Mouse (Mus musculus) brown adipose tissue, adult 24 weeks (tissue): Measurements from ENCODE around the gene Dus2. TPM values are rescaled to one million over a fixed set of nuclear protein-coding genes. Genes with fewer than 3 reads are reported as not detected.
"Not testable (repeated sequence)": the region's sequence is repeated elsewhere in the genome, so short reads cannot be mapped to it uniquely, and the experiment has no call there.

Source experiments
- H3K27ac ChIP-seq: fragments of 200-500 bp; replicated peaks from 2 replicates; pipeline ENCODE4 v1.5.1; 2012; ENCODE audit warnings: low read depth, mild to moderate bottlenecking, low read length
- H3K4me1 ChIP-seq: fragments of 200-500 bp; 2 replicates; pipeline ENCODE4 v1.6.1; 2012; ENCODE audit warnings: low read length, mixed read lengths; ENCODE audit not compliant: control insufficient read depth, insufficient read depth, insufficient read length
- H3K4me3 ChIP-seq: fragments of 200-500 bp; 2 replicates; pipeline ENCODE4 v1.5.1; 2012; ENCODE audit warnings: low read depth, mild to moderate bottlenecking, low read length, moderate library complexity; ENCODE audit not compliant: insufficient read depth
- polyA plus RNA-seq: library from polyadenylated mRNA; stranded (reverse); fragments of >200 nt; gene quantifications from 2 replicates; pipeline ENCODE4 v1.2.4, GENCODE M21; 2012; ENCODE audit not compliant: missing spikeins, insufficient read depth, insufficient read length

Gene Dus2
- polyA plus RNA-seq, 1 experiment: 12.8 TPM

DNA sequence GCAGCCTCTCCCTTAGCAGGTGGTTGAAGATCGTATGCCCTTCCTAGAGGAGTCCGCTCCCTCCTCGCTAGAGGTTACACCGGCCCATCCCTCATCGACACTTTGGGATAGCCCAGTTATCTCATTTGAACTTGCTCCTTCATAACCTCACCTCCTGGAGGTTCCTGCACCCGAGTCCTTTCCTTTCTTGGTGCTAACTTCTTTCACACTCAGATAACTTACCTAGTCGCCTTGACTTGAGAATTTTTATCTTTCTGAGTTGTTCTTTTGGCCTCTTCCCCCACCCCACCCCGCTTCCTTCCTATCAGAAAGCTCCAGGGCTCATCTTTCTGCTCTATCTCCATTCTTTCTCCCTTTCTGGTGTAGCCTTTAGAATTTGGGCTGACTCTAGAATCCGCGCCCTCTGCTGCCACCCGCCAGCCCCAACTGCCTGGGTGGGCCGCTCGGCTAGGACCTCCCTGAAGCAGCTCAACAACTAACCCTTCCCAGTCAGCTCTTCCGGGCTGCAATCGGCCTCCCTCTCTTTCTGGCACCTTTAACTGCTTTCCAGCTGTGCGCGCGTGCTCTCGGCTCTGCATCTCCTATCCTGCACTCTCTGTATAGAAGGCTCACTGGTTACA, 24.3 kb upstream of the Dus2 start:
- peaks cover 2% of the 10 kb centered on the region; the same call in 1 of the 2 replicates for H3K4me1 ChIP-seq
- H3K27ac ChIP-seq: no peak overlapping the region
- peak overlapping the region; percentile 96 for H3K4me3 ChIP-seq

DNA sequence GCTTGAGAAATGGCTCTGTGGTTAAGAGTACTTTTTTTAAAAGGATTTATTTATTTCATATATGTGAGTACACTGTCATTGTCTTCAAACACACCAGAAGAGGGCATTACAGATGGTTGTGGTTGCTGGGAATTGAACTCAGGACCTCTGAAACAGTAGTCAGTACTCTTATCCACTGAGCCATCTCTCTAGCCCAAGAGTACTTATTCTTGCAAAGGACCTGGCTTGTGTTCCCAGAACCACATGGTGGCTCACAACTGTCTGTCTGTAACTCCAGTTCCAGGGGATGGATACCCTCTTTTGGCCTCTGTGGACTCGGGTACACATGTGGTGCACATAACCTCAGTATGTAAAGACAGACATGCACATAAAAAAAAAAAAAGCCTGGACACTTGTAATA, 21.8 kb upstream of the Dus2 start:
- Histone ChIP-seq H3K27ac (no peak overlapping the region), H3K4me1 (peaks cover 2% of the 10 kb centered on the region; the same call in 1 of the 2 replicates), H3K4me3 (no peak overlapping the region)

DNA sequence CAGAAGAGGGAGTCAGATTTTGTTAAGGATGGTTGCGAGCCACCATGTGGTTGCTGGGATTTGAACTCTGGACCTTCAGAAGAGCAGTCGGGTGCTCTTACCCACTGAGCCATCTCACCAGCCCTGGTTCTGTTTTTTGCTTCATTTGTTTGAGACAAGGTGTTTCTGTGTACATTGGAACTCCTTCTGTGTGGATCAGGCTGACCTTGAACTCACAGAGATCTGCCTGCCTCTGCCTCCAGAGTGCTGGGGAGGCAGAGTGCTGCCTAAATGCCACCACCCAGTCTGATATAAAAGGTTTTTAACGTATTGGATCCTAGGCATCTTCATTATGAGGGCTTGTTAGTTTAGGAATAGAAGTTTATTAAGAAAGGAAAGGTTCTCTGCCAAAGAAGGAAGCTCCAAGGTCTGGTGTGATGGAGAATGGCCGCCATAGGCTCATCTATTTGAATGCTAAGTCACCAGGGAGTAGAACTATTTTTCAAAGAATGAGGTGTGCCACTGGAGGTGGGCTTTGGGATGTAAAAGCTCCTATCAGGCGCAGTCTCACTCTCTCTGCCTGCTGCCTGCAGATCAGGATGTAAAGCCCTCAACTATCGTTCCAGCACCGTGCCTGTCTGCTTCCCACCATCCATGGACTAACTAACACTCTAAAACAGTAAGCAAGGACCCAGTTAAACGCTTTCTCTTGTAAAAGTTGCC, 20.0 kb upstream of the Dus2 start:
- H3K27ac ChIP-seq: no peak overlapping the region
- peaks cover 2% of the 10 kb centered on the region; the same call in 1 of the 2 replicates for H3K4me1 ChIP-seq
- H3K4me3 ChIP-seq: no peak overlapping the region

DNA sequence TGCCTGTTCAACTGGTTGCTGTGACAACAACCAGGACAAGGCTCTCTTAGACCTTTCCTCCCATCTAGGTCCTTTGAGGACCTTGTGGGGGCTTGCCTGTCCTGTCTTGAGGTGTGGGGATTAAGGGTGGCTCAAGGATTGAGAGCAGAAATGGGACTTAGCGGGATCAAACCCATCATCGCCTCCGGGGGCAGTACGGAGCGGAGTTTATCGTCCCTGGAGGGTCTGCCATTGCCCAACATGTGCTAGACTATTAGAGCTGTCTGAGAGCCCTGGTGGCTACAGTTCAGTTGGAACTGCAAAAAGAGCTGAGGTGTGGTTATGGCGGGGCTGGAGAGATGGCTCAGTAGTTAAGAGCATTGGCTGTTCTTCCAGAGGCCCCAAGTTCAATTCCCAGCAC, 15.8 kb upstream of the Dus2 start:
- Histone ChIP-seq H3K4me1 (no peaks in the 10 kb centered on the region), H3K4me3 (no peak overlapping the region), H3K27ac (no peak overlapping the region)

DNA sequence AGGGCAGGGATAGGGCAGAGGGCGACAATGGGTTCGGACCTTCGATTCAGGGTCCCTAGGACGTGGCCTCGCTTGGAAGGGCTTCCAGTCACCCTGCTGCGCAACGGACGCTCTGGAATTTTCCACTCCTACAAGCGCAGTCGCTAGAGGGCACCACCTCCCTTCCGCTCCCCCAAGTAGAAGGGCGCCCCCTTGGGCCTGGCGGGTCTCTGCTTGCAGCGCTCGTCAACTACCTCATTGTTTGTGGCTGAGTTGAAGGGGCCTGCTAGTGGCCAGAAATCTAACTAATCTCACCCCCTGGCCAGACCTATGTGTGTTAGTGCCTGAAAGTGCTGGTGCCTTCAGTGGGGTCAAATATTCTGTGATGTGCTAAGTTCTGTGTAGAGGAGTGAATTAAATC, 11.8 kb upstream of the Dus2 start, which contains the start of gene Dpep3:
Gene Dpep3 (minus strand): TSS at position 105 of the 400 bp plus-strand sequence.
- no peak within 1 kb of the TSS for H3K4me3 ChIP-seq
- H3K27ac ChIP-seq: no peak within 1 kb of the TSS
- no peaks in the 10 kb centered on the region for H3K4me1 ChIP-seq

DNA sequence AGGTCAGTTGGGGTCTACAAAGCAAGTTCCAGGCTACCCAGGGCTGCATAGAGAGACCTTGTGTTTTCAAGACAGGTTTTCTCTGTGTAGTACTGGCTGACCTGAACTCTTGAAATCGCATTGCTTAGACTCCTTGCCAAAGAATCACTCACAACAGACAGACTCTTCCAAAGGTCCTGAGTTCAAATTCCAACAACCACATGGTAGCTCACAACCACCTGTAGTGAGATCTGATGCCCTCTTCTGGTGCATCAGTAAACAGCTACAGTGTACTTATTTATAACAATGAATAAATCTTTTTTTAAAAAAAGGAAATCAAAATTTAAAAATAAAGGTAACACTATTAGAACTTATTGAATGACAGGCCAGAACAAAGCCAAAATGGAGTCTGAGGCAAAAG, 10.0 kb upstream of the Dus2 start:
- Histone ChIP-seq H3K4me3 (no peak overlapping the region), H3K27ac (no peak overlapping the region), H3K4me1 (no peaks in the 10 kb centered on the region)

DNA sequence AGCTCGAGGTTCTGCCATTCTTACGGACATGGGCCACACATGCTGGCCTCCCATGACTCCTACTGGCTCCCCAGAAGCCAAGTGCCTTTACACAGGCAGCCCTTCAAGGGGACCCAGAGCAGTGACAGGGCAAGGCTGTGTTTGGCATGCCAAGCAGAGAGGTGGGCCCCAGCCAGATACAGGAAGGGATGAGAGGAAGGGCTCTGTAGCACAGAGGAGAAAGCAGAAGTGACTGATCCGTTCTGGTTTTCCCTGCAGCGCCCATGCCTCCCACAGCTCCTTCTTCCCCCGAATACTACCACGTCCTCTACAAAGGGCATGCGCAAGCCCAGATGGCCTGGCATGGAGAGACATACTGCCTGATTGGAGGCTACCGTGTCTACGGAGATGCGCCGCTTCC, 7.7 kb upstream of the Dus2 start:
- not testable (repeated sequence) for H3K4me3 ChIP-seq, H3K4me1 ChIP-seq, H3K27ac ChIP-seq

DNA sequence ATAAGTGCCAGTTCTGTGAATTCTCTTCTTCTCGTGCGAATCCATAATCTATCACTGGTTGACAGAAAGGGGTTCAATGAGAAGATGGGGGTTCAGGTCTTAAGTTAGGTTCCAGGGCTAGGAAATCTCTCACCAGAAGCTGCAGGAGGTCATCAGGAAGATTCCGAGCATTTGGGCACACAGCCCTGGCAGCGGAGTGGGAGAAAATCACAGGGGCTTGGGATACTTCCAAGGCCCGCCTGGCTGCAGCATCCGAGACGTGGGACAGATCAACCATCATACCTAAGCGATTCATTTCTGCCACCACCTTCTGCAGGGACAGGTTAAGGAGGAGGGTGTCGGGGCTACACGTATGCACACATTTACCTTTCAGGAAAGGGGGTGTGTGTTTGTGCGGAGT, 2.6 kb upstream of the Dus2 start:
- H3K4me3 ChIP-seq: no peak overlapping the region
- no peaks in the 10 kb centered on the region; the same call in 1 of the 2 replicates for H3K4me1 ChIP-seq
- H3K27ac ChIP-seq: no peak overlapping the region

DNA sequence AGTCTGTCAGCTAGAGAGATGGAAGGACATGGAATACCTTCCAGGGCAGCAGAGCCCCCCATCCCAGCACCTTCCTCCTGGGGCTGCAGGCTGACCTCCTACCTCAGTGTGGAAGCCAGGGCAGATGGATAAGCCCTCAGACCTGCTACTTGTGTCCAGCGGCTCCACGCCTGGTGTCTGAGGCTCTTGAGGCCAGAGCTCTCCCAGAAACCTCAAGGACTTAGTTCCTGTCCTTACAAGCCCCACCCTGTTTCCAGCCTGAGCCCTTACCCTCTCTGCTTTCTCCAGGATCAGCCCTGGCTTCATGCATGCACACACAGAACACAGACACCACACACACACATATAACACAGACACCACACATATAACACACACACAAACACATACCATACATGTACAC, 409 bp downstream of the Dus2 start:
- Histone ChIP-seq H3K4me1 (peaks cover 2% of the 10 kb centered on the region; the same call in 1 of the 2 replicates), H3K27ac (no peak overlapping the region), H3K4me3 (no peak overlapping the region)

DNA sequence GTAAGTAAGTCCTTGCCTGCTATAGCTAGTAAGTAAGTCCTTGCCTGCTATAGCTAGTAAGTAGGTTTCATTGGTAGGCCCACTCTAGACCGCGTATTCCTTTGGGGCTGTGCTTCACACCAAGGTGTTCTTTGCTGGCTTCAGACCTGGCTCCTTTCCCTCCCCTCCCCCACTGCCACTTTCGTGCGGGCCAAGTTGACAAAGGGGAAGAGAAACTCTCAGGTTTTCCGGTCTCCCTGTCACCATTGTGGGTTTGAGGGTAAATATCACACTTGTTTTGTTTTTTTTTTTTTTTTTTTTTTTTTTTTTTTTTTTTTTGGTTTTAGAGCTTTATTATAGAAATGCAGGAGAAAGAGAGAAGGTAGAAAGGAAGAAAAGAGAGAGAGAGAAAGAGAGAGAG, 1.4 kb downstream of the Dus2 start:
- Histone ChIP-seq H3K27ac (no peak overlapping the region), H3K4me3 (no peak overlapping the region), H3K4me1 (peaks cover 10% of the 10 kb centered on the region)

DNA sequence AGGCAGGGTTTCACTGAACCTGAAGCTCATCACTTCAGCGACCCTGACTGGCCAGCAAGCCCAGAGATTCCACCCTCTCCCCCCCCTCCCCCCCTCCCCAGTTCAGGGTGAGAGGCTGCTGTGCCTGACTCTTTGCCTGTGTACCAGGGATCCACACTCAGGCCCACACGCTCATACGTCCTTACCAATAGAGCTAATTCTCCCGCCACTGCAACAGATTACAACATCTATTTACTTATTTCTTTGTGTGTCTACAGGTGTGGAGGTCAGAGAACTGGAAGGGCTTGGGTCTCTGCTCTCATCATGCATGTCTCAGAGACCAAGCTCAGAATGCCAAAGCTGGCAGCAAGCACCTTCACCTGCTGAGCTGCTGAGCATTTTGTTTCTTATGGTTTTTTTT, 2.1 kb downstream of the Dus2 start:
- Histone ChIP-seq H3K4me3 (no peak overlapping the region), H3K4me1 (peaks cover 11% of the 10 kb centered on the region), H3K27ac (no peak overlapping the region)

DNA sequence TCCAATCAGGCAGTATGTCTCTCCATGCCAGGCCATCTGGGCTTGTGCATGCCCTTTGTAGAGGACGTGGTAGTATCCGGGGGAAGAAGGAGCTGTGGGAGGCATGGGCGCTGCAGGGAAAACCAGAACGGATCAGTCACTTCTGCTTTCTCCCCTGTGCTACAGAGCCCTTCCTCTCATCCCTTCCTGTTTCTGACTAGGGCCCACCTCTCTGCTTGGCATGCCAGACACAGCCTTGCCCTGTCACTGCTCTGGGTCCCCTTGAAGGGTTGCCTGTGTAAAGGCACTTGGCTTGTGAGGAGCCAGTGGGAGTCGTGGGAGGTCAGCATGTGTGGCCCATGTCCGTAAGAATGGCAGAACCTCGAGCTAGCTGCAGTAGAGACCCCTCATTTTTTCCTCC, 5.2 kb downstream of the Dus2 start:
- H3K4me3 ChIP-seq: no peak overlapping the region
- peaks cover 11% of the 10 kb centered on the region for H3K4me1 ChIP-seq
- peak overlapping the region; percentile 63 for H3K27ac ChIP-seq

DNA sequence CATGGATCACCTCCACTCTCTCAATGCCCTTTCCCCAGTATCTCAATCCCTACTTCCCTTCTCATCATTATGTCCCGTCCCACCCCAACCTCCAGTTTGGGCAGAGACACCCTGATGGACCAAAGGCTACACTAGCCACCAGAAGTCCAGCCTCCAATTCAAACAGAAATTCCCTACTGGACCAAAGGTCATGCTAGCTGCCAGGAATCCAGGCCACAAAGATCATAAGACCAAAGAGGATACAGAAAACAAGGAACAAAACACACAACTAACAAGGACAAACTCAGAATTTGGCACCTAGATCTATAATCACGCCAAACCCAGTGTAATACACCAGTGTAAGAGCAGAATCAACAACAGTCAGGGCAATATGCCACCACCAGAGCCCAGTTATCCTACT, 7.8 kb downstream of the Dus2 start:
- H3K4me3 ChIP-seq: no peak overlapping the region
- peaks cover 11% of the 10 kb centered on the region for H3K4me1 ChIP-seq
- H3K27ac ChIP-seq: peak overlapping the region; percentile 14; the same call in 1 of the 2 replicates

DNA sequence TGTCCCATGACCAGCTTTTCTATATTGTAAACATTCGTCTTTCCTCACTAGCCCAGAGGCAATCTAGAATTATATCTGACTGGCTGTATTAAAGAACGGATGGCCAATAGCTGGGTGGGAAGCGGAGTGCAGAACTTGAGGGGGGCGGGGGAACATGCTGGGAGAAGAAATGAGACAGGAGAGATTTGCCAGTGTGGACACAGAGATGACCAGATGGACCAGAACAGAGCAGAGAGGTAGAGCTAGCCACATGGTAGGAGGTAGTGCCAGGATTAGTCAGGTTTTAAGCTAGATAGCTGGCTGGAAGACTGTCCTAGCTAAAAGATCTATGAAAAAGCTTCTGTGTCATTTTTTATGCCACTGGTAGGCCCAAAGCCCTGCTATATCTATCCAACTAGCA, 10.8 kb downstream of the Dus2 start:
- no peak overlapping the region for H3K4me3 ChIP-seq
- no peak overlapping the region for H3K27ac ChIP-seq
- H3K4me1 ChIP-seq: peaks cover 7% of the 10 kb centered on the region

DNA sequence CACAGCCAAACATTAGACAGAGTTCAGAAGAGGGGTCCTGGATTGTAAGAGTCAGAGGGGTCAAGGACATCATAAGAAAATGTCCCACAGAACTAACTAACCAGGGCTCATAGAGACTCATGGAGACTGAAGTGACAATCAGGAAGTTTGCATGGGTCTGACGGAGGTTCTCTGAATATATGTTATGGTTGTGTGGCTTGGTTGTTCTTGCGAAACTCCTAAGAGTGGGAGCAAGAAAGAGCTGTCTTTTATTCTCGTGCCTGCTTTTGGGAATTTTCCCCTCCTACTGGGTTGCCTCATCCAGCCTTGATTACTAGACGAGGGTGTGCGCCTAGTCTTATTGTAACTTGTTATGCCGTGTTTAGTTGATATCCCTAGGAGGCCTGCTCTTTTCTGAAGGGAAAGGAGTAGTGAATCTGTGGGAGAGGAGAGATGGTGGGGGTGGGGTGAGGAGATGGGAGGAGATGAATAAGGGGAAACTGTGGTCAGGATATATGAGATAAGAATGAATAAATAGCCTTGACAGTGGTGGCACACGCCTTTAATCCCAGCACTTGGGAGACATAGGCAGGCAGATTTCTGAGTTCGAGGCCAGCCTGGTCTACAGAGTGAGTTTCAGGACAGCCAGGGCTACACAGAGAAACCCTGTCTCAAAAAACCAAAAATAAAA, 13.5 kb downstream of the Dus2 start:
- Histone ChIP-seq H3K4me3 (no peak overlapping the region), H3K4me1 (0 out of 2 replicates have a peak, but pooled peaks cover 1% of the 10 kb centered on the region), H3K27ac (no peak overlapping the region)
